Mouse (Mus musculus): ENCODE measurements around the gene Adora1. TPM values are rescaled to one million over a fixed set of nuclear protein-coding genes. Genes with fewer than 3 reads are reported as not detected.

Adora1 gene
- total and polyA plus RNA-seq, 2 experiments from 2014 or later, result 33.4 to 51.1 TPM

DNA sequence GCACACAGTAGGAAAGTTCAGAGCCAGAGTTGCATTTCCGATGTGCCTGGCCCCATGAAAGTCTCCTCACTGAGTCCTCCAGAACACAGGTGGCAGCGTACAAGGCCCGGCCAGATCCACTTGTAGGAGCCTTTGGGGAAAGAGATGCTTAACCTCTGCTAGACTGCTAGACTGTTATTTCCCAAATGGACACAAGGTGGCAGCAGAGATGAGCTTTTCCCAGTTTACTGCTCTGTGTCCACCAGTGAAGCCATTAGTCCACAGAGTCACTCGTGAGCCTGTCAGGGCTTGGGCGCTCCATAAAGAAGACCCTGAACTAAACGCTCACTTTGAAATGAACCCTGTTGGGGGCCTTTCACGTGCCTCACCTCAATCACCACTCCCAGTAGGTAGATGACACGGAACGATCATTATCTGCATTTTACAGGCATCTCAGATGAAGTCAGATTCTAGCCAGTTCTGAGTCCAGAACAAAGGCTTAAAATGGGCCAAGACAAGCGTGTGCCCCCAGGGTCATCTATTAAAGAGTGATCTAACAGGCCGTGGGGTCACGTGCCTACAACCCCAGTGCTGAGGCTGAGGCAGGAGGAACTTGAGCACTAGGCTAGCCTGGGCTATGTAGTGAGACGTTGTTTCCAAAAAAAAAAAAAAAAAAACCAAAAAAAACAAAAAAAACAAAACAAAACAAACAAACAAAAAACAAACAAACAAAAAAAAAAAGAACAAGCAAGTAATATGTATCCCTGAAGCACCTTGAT lies 83.4 kb downstream of the Adora1 start:
- Histone ChIP-seq H3K27me3 (ENCODE audit: insufficient read depth, low read length) (no peaks in the 10 kb centered on the region), H3K36me3 (ENCODE audit: insufficient read depth, low read length) (no peaks in the 10 kb centered on the region), H3K4me1 (ENCODE audit: insufficient read depth, low read length) (no peaks in the 10 kb centered on the region), H3K9ac (replicated peaks; ENCODE audit: low read length) (no peak overlapping the region), H3K4me3 (ENCODE audit: low read length) (no peak overlapping the region), H3K9me3 (ENCODE audit: low read length) (no peaks in the 10 kb centered on the region), H3K4me2 (ENCODE audit: low read depth, low read length) (peak overlapping the region; percentile 16; the same call in 1 of the 2 replicates), H3K27ac (no peak overlapping the region)
- peak; percentile 96 for TF ChIP-seq CTCF (IDR thresholded peaks at IDR 0.05; ENCODE audit: low read depth)
- 32% methylated on average over 13 of the region's 13 CpGs for WGBS
- ATAC-seq (peak; percentile 91), DNase-seq (ENCODE audit: low spot score) (peak; percentile 92)

DNA sequence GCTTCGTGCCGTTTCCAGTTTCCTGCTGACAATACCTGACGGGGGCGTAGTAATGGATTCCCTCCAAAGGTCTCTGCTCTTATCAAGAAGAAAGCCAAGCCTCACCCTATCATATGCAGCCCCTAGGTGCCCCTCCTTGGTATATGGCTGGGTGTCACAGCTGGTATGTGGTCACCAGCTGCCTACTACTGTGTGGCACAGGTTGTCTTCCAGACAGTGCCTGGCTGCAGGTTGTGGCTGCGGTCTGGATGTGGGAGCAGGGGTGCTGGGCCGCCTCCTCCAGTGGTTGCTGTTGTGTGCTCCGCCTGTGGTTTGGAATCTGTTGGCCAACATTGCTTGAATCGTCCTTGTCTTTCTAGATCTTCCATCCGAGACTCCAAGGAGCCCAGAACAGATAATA lies 84.5 kb downstream of the Adora1 start:
- H3K27ac ChIP-seq, result no peak overlapping the region
- DNase-seq (ENCODE audit: low spot score) (no peak), ATAC-seq (no peak)
- H3K27me3 ChIP-seq (ENCODE audit: insufficient read depth, low read length), result no peaks in the 10 kb centered on the region
- no peak for TF ChIP-seq CTCF (IDR thresholded peaks at IDR 0.05; ENCODE audit: low read depth)
- H3K4me1 ChIP-seq (ENCODE audit: insufficient read depth, low read length), result no peaks in the 10 kb centered on the region
- H3K9me3 ChIP-seq (ENCODE audit: low read length), result no peaks in the 10 kb centered on the region
- no peaks in the 10 kb centered on the region for H3K36me3 ChIP-seq (ENCODE audit: insufficient read depth, low read length)
- WGBS, result 94% methylated on average over 9 of the region's 9 CpGs
- no peak overlapping the region for H3K4me2 ChIP-seq (ENCODE audit: low read depth, low read length)
- no peak overlapping the region for H3K4me3 ChIP-seq (ENCODE audit: low read length)
- no peak overlapping the region for H3K9ac ChIP-seq (replicated peaks; ENCODE audit: low read length)

DNA sequence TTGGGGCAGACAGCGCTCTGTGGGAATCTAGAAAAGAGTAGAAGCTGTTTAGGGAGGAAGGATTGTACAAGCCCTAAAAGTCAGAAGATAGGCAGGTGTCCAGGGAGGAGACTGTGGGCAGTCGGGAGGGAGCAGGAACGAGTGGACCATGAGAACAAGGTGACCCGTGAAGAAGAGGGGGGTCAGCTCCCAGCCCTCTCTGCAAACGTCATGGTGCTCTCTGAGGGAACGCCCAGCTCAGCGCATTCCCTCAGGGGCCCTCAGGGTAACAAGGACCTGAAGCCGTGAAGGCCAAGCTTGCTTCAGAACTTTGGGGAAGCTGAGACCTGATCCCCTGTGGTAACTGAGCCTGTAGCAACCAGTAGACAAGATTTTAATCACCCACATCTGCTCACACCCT lies 85.2 kb downstream of the Adora1 start:
- ATAC-seq, result no peak
- H3K4me3 ChIP-seq (ENCODE audit: low read length), result no peak overlapping the region
- H3K4me2 ChIP-seq (ENCODE audit: low read depth, low read length), result no peak overlapping the region
- no peaks in the 10 kb centered on the region for H3K4me1 ChIP-seq (ENCODE audit: insufficient read depth, low read length)
- H3K27ac ChIP-seq, result no peak overlapping the region
- H3K27me3 ChIP-seq (ENCODE audit: insufficient read depth, low read length), result no peaks in the 10 kb centered on the region
- no peaks in the 10 kb centered on the region for H3K9me3 ChIP-seq (ENCODE audit: low read length)
- H3K36me3 ChIP-seq (ENCODE audit: insufficient read depth, low read length), result no peaks in the 10 kb centered on the region
- WGBS, result 70% methylated on average over 8 of the region's 8 CpGs
- no peak overlapping the region for H3K9ac ChIP-seq (replicated peaks; ENCODE audit: low read length)
- TF ChIP-seq CTCF (IDR thresholded peaks at IDR 0.05; ENCODE audit: low read depth), result no peak
- no peak for DNase-seq (ENCODE audit: low spot score)

Other genes starting within 250 kb of the Adora1 start
- gene Fmod, start 198.2 kb downstream of the Adora1 start, total RNA-seq (2014; rRNA removed), result 10.6 and 16.3 TPM in 2 replicates
- 17.0 and 21.8 TPM in 2 replicates for gene Fmod, start 198.2 kb downstream of the Adora1 start, polyA plus RNA-seq (2015; fragmentation: Nextera tagmentation; extraction: Ambion mirVana)
- gene Btg2, start 156.3 kb downstream of the Adora1 start, total RNA-seq (2014; rRNA removed), result 11.2 and 26.1 TPM in 2 replicates
- 13.2 and 14.8 TPM in 2 replicates for gene Btg2, start 156.3 kb downstream of the Adora1 start, polyA plus RNA-seq (2015; fragmentation: Nextera tagmentation; extraction: Ambion mirVana)
- 0.14 TPM in 1 of 2 replicates, not detected in the other for gene Chit1, start 124.2 kb downstream of the Adora1 start, total RNA-seq (2014; rRNA removed)
- 0.46 and 0.48 TPM in 2 replicates for gene Chit1, start 124.2 kb downstream of the Adora1 start, polyA plus RNA-seq (2015; fragmentation: Nextera tagmentation; extraction: Ambion mirVana)
- 4.5 and 6.2 TPM in 2 replicates for gene Chil1, start 53.3 kb downstream of the Adora1 start, total RNA-seq (2014; rRNA removed)
- 3.1 and 4.1 TPM in 2 replicates for gene Chil1, start 53.3 kb downstream of the Adora1 start, polyA plus RNA-seq (2015; fragmentation: Nextera tagmentation; extraction: Ambion mirVana)
- gene Mybph, start 42.0 kb downstream of the Adora1 start, total RNA-seq (2014; rRNA removed), result not detected in 2 replicates
- 0.08 TPM in 1 of 2 replicates, not detected in the other for gene Mybph, start 42.0 kb downstream of the Adora1 start, polyA plus RNA-seq (2015; fragmentation: Nextera tagmentation; extraction: Ambion mirVana)
- 0.16 TPM in 1 of 2 replicates, not detected in the other for gene Myog, start 54.6 kb upstream of the Adora1 start, total RNA-seq (2014; rRNA removed)
- not detected in 2 replicates for gene Myog, start 54.6 kb upstream of the Adora1 start, polyA plus RNA-seq (2015; fragmentation: Nextera tagmentation; extraction: Ambion mirVana)
- gene Ppfia4, start 97.5 kb upstream of the Adora1 start, total RNA-seq (2014; rRNA removed), result 42.7 and 46.5 TPM in 2 replicates
- 30.6 and 31.6 TPM in 2 replicates for gene Ppfia4, start 97.5 kb upstream of the Adora1 start, polyA plus RNA-seq (2015; fragmentation: Nextera tagmentation; extraction: Ambion mirVana)
- gene Tmem183a, start 126.5 kb upstream of the Adora1 start, total RNA-seq (2014; rRNA removed), result 189 and 200 TPM in 2 replicates
- 100 and 106 TPM in 2 replicates for gene Tmem183a, start 126.5 kb upstream of the Adora1 start, polyA plus RNA-seq (2015; fragmentation: Nextera tagmentation; extraction: Ambion mirVana)
- gene 4933406M09Rik, start 150.5 kb upstream of the Adora1 start, total RNA-seq (2014; rRNA removed), result not detected in 2 replicates
- gene 4933406M09Rik, start 150.5 kb upstream of the Adora1 start, polyA plus RNA-seq (2015; fragmentation: Nextera tagmentation; extraction: Ambion mirVana), result not detected in 2 replicates
- gene Cyb5r1, start 170.1 kb upstream of the Adora1 start, total RNA-seq (2014; rRNA removed), result 5.6 and 10.8 TPM in 2 replicates
- gene Cyb5r1, start 170.1 kb upstream of the Adora1 start, polyA plus RNA-seq (2015; fragmentation: Nextera tagmentation; extraction: Ambion mirVana), result 11.2 and 11.3 TPM in 2 replicates
- 115 and 120 TPM in 2 replicates for gene Adipor1, start 179.9 kb upstream of the Adora1 start, total RNA-seq (2014; rRNA removed)
- 79.7 and 81.2 TPM in 2 replicates for gene Adipor1, start 179.9 kb upstream of the Adora1 start, polyA plus RNA-seq (2015; fragmentation: Nextera tagmentation; extraction: Ambion mirVana)
- 25.6 and 28.5 TPM in 2 replicates for gene Klhl12, start 220.1 kb upstream of the Adora1 start, total RNA-seq (2014; rRNA removed)
- gene Klhl12, start 220.1 kb upstream of the Adora1 start, polyA plus RNA-seq (2015; fragmentation: Nextera tagmentation; extraction: Ambion mirVana), result 35.1 and 36.9 TPM in 2 replicates

Measured in hindbrain, postnatal 0 days (tissue).